Mouse (Mus musculus) hindbrain, embryonic 16.5 days (tissue): ENCODE results near the gene Itga1. TPM values are rescaled to one million over a fixed set of nuclear protein-coding genes. Genes with fewer than 3 reads are reported as not detected.

Experiments
- ATAC-seq: fragments of 200-750 bp; cut with Nextera tagmentation; 2 replicates; pipeline ENCODE4 v1.8.0; 2017; ENCODE audit warnings: moderate TSS enrichment, moderate library complexity
- H3K27ac ChIP-seq: fragments of 300-500 bp; sonication (generic); 2 replicates; pipeline ENCODE4 v1.5.1; 2014; ENCODE audit warnings: low read depth, mild to moderate bottlenecking, control low read depth, low read length, moderate library complexity
- H3K27me3 ChIP-seq: fragments of 300-500 bp; sonication (generic); replicated peaks from 2 replicates; pipeline ENCODE4 v1.6.1; 2014; ENCODE audit warnings: low read length; ENCODE audit not compliant: control insufficient read depth, insufficient read depth
- H3K36me3 ChIP-seq: fragments of 300-500 bp; sonication (generic); 2 replicates; pipeline ENCODE4 v1.6.1; 2014; ENCODE audit warnings: mild to moderate bottlenecking, low read length, moderate library complexity, mixed read lengths; ENCODE audit not compliant: control insufficient read depth, insufficient read depth
- H3K4me1 ChIP-seq: fragments of 300-500 bp; sonication (generic); 2 replicates; pipeline ENCODE4 v1.6.1; 2014; ENCODE audit warnings: low read depth, low read length; ENCODE audit not compliant: control insufficient read depth, insufficient read depth
- H3K4me2 ChIP-seq: fragments of 300-500 bp; sonication (generic); 2 replicates; pipeline ENCODE4 v1.6.1; 2014; ENCODE audit warnings: mild to moderate bottlenecking, low read length, control low read depth, moderate library complexity
- H3K4me3 ChIP-seq: fragments of 300-500 bp; sonication (generic); 2 replicates; pipeline ENCODE4 v1.5.1; 2014; ENCODE audit warnings: mild to moderate bottlenecking, low read length, control low read depth, moderate library complexity
- H3K9ac ChIP-seq: fragments of 300-500 bp; sonication (generic); 2 replicates; pipeline ENCODE4 v1.6.1; 2014; ENCODE audit warnings: low read depth, mild to moderate bottlenecking, control low read depth, low read length, moderate library complexity
- H3K9me3 ChIP-seq: fragments of 300-500 bp; sonication (generic); 2 replicates; pipeline ENCODE4 v1.6.1; 2014; ENCODE audit warnings: mild to moderate bottlenecking, low read length, moderate library complexity; ENCODE audit not compliant: control insufficient read depth
- WGBS: fragments of 180-500 bp; shearing (Covaris S2); extraction: QIAGEN DNeasy Blood & Tissue Kit; methylation state at CpG from one replicate; pipeline ENCODE4 v1.1.7; 2014; 5-methylcytosine and 5-hydroxymethylcytosine counted together
- polyA plus RNA-seq: library from polyadenylated mRNA; unstranded; fragments of >200 nt; fragmentation: Nextera tagmentation; extraction: Ambion mirVana; gene quantifications from 2 replicates; pipeline ENCODE4 v1.2.1, GENCODE M21; 2015

The Itga1 gene
- polyA plus RNA-seq, 1 experiment from 2014 or later, result 6.2 TPM

GRCm38 (mm10) chr13:115090977-115091445, 10.8 kb downstream of the Itga1 start:
- Histone ChIP-seq H3K4me1 (peaks cover 19% of the 10 kb centered on the region), H3K9ac (no peak overlapping the region; the same call in 1 of the 2 replicates), H3K4me3 (peak overlapping the region; percentile 72), H3K4me2 (peak overlapping the region; percentile 98), H3K36me3 (peaks cover 14% of the 10 kb centered on the region), H3K27ac (no peak overlapping the region), H3K27me3 (no peaks in the 10 kb centered on the region), H3K9me3 (peaks cover 2% of the 10 kb centered on the region; the same call in 1 of the 2 replicates)
- ATAC-seq, result no peak
- WGBS, result 59% methylated on average over 9 of the region's 9 CpGs

- peak within 1 kb of the TSS; percentile 72 for H3K4me3 ChIP-seq
- H3K4me1 ChIP-seq, result peaks cover 19% of the 10 kb centered on the region
- peak within 1 kb of the TSS; percentile 98 for H3K4me2 ChIP-seq
- H3K27me3 ChIP-seq, result no peaks in the 10 kb centered on the region
- WGBS, result under 1% methylated on average over 60 of the region's 60 CpGs
- peaks cover 14% of the 10 kb centered on the region for H3K36me3 ChIP-seq
- ATAC-seq, result peak; percentile 98
- H3K9me3 ChIP-seq, result peaks cover 2% of the 10 kb centered on the region; the same call in 1 of the 2 replicates
- H3K27ac ChIP-seq, result peak within 1 kb of the TSS; percentile 75
- peak within 1 kb of the TSS; percentile 82 for H3K9ac ChIP-seq
Observed at GRCm38 (mm10) chr13:115090069-115090976, 11.4 kb downstream of the Itga1 start, which contains the start of gene Pelo. TSS of gene Pelo (minus strand) at chr13:115090186.

GRCm38 (mm10) chr13:115089395-115090025, 12.3 kb downstream of the Itga1 start:
- Histone ChIP-seq H3K4me2 (peak overlapping the region; percentile 98), H3K4me3 (peak overlapping the region; percentile 72), H3K9ac (peak overlapping the region; percentile 82), H3K27me3 (no peaks in the 10 kb centered on the region), H3K4me1 (peaks cover 19% of the 10 kb centered on the region), H3K36me3 (peaks cover 14% of the 10 kb centered on the region), H3K27ac (peak overlapping the region; percentile 63; the same call in 1 of the 2 replicates), H3K9me3 (peaks cover 2% of the 10 kb centered on the region; the same call in 1 of the 2 replicates)
- peak; percentile 72 for ATAC-seq
- WGBS, result 10% methylated on average over 33 of the region's 35 CpGs

- H3K4me2 ChIP-seq, result peak overlapping the region; percentile 98
- peaks cover 2% of the 10 kb centered on the region; the same call in 1 of the 2 replicates for H3K9me3 ChIP-seq
- H3K27ac ChIP-seq, result no peak overlapping the region
- H3K27me3 ChIP-seq, result no peaks in the 10 kb centered on the region
- no peak for ATAC-seq
- peak overlapping the region; percentile 82 for H3K9ac ChIP-seq
- peaks cover 14% of the 10 kb centered on the region for H3K36me3 ChIP-seq
- 61% methylated on average over 11 of the region's 11 CpGs for WGBS
- H3K4me1 ChIP-seq, result peaks cover 19% of the 10 kb centered on the region
- peak overlapping the region; percentile 72 for H3K4me3 ChIP-seq
Observed at GRCm38 (mm10) chr13:115089020-115089394, 12.8 kb downstream of the Itga1 start.

- Histone ChIP-seq H3K27ac (no peak overlapping the region), H3K4me2 (no peak overlapping the region), H3K27me3 (no peaks in the 10 kb centered on the region), H3K9me3 (peaks cover 2% of the 10 kb centered on the region; the same call in 1 of the 2 replicates), H3K36me3 (peaks cover 14% of the 10 kb centered on the region), H3K4me1 (peaks cover 18% of the 10 kb centered on the region), H3K9ac (no peak overlapping the region), H3K4me3 (no peak overlapping the region)
- WGBS, result 90% methylated on average over 6 of the region's 6 CpGs
- no peak for ATAC-seq
Observed at GRCm38 (mm10) chr13:115085974-115086373, 15.8 kb downstream of the Itga1 start.

- no peaks in the 10 kb centered on the region for H3K4me1 ChIP-seq
- no peak overlapping the region for H3K27ac ChIP-seq
- peaks cover 6% of the 10 kb centered on the region for H3K36me3 ChIP-seq
- WGBS, result 92% methylated on average over 7 of the region's 7 CpGs
- no peak for ATAC-seq
- H3K9me3 ChIP-seq, result no peaks in the 10 kb centered on the region
- H3K4me3 ChIP-seq, result no peak overlapping the region
- H3K4me2 ChIP-seq, result no peak overlapping the region
- H3K9ac ChIP-seq, result no peak overlapping the region
- no peaks in the 10 kb centered on the region for H3K27me3 ChIP-seq
Observed at GRCm38 (mm10) chr13:115082339-115082738, 19.4 kb downstream of the Itga1 start.

GRCm38 (mm10) chr13:115079996-115080585, 21.7 kb downstream of the Itga1 start:
- Histone ChIP-seq H3K36me3 (no peaks in the 10 kb centered on the region), H3K27ac (no peak overlapping the region), H3K27me3 (no peaks in the 10 kb centered on the region), H3K4me1 (no peaks in the 10 kb centered on the region), H3K4me2 (no peak overlapping the region), H3K9me3 (no peaks in the 10 kb centered on the region), H3K4me3 (no peak overlapping the region), H3K9ac (no peak overlapping the region)
- no peak for ATAC-seq
- 93% methylated on average over 3 of the region's 3 CpGs for WGBS

GRCm38 (mm10) chr13:115078997-115079685, 22.6 kb downstream of the Itga1 start:
- H3K4me1 ChIP-seq, result no peaks in the 10 kb centered on the region
- H3K4me2 ChIP-seq, result no peak overlapping the region
- H3K27ac ChIP-seq, result no peak overlapping the region
- no peak overlapping the region for H3K4me3 ChIP-seq
- H3K36me3 ChIP-seq, result no peaks in the 10 kb centered on the region
- 87% methylated on average over 6 of the region's 6 CpGs for WGBS
- no peaks in the 10 kb centered on the region for H3K27me3 ChIP-seq
- ATAC-seq, result no peak
- no peaks in the 10 kb centered on the region for H3K9me3 ChIP-seq
- H3K9ac ChIP-seq, result no peak overlapping the region
